Mouse (Mus musculus) E14TG2a.4 (cell line): ENCODE results near the gene Xpo6.

Experiments
- H3K27me3 ChIP-seq: 2 replicates; pipeline ENCODE4 v1.6.1; 2014; ENCODE audit warnings: low read length, control low read depth; ENCODE audit not compliant: insufficient read depth
- H3K36me3 ChIP-seq: 2 replicates; pipeline ENCODE4 v1.6.1; 2014; ENCODE audit warnings: low read length, control low read depth; ENCODE audit not compliant: insufficient read depth
- H3K4me1 ChIP-seq: replicated peaks from 2 replicates; pipeline ENCODE4 v1.6.1; 2014; ENCODE audit warnings: low read depth, low read length, control low read depth
- H3K4me3 ChIP-seq: replicated peaks from 2 replicates; pipeline ENCODE4 v1.5.1; 2014; ENCODE audit warnings: mild to moderate bottlenecking, low read length
- H3K9me3 ChIP-seq: 2 replicates; pipeline ENCODE4 v1.6.1; 2014; ENCODE audit warnings: low read length, control low read depth
- CTCF ChIP-seq: conservative IDR thresholded peaks from 2 replicates; pipeline ENCODE4 v1.5.1; 2014; ENCODE audit warnings: low read length
- NANOG ChIP-seq: IDR thresholded peaks from 2 replicates; pipeline ENCODE4 v1.6.1; 2014; ENCODE audit warnings: borderline replicate concordance, low read length, mixed read lengths
- POU5F1 ChIP-seq: IDR thresholded peaks from 2 replicates; pipeline ENCODE4 v1.6.1; 2014; ENCODE audit warnings: low read length, borderline replicate concordance

Xpo6 gene

GRCm38 (mm10) chr7:126075058-126075457 lies 125.2 kb downstream of the Xpo6 start:
- H3K9me3 ChIP-seq: no peaks in the 10 kb centered on the region
- no peak overlapping the region for H3K4me3 ChIP-seq
- H3K27me3 ChIP-seq: peaks cover 32% of the 10 kb centered on the region
- no peaks in the 10 kb centered on the region for H3K36me3 ChIP-seq
- H3K4me1 ChIP-seq: no peaks in the 10 kb centered on the region
- no peak for TF ChIP-seq CTCF
- TF ChIP-seq NANOG: no peak
- no peak for TF ChIP-seq POU5F1

- H3K4me1 ChIP-seq: no peaks in the 10 kb centered on the region
- no peaks in the 10 kb centered on the region for H3K9me3 ChIP-seq
- peaks cover 23% of the 10 kb centered on the region for H3K27me3 ChIP-seq
- no peak for TF ChIP-seq POU5F1
- no peak for TF ChIP-seq NANOG
- TF ChIP-seq CTCF: peak; percentile 14; the same call in 1 of the 2 replicates
- H3K36me3 ChIP-seq: no peaks in the 10 kb centered on the region
- no peak overlapping the region for H3K4me3 ChIP-seq
These were observed 130.0 kb downstream of the Xpo6 start for GRCm38 (mm10) chr7:126070321-126070720.

GRCm38 (mm10) chr7:126066777-126067176 lies 133.5 kb downstream of the Xpo6 start:
- TF ChIP-seq POU5F1 (no peak), NANOG (no peak), CTCF (no peak)
- Histone ChIP-seq H3K27me3 (peaks cover 36% of the 10 kb centered on the region), H3K36me3 (no peaks in the 10 kb centered on the region), H3K4me1 (no peaks in the 10 kb centered on the region), H3K9me3 (peaks cover 4% of the 10 kb centered on the region), H3K4me3 (no peak overlapping the region)

- Histone ChIP-seq H3K4me1 (no peaks in the 10 kb centered on the region), H3K9me3 (peaks cover 4% of the 10 kb centered on the region), H3K4me3 (no peak overlapping the region), H3K36me3 (no peaks in the 10 kb centered on the region), H3K27me3 (peaks cover 40% of the 10 kb centered on the region)
- TF ChIP-seq NANOG: no peak
- TF ChIP-seq POU5F1: no peak
- no peak for TF ChIP-seq CTCF
These were observed 134.9 kb downstream of the Xpo6 start for GRCm38 (mm10) chr7:126065243-126065876.

- H3K4me3 ChIP-seq: no peak overlapping the region
- TF ChIP-seq CTCF: no peak
- no peaks in the 10 kb centered on the region for H3K36me3 ChIP-seq
- H3K27me3 ChIP-seq: peaks cover 47% of the 10 kb centered on the region
- peaks cover 4% of the 10 kb centered on the region for H3K9me3 ChIP-seq
- H3K4me1 ChIP-seq: no peaks in the 10 kb centered on the region
These were observed 138.1 kb downstream of the Xpo6 start for GRCm38 (mm10) chr7:126062228-126062627.

- peaks cover 49% of the 10 kb centered on the region for H3K27me3 ChIP-seq
- H3K4me1 ChIP-seq: no peaks in the 10 kb centered on the region
- H3K9me3 ChIP-seq: no peaks in the 10 kb centered on the region
- H3K4me3 ChIP-seq: no peak overlapping the region
- TF ChIP-seq POU5F1: no peak
- no peak for TF ChIP-seq NANOG
- no peak for TF ChIP-seq CTCF
- no peaks in the 10 kb centered on the region for H3K36me3 ChIP-seq
These were observed 141.4 kb downstream of the Xpo6 start for GRCm38 (mm10) chr7:126058918-126059317.

GRCm38 (mm10) chr7:126057332-126057914 lies 142.9 kb downstream of the Xpo6 start:
- Histone ChIP-seq H3K4me1 (peaks cover 5% of the 10 kb centered on the region), H3K4me3 (no peak overlapping the region), H3K9me3 (no peaks in the 10 kb centered on the region), H3K36me3 (no peaks in the 10 kb centered on the region), H3K27me3 (peaks cover 63% of the 10 kb centered on the region)
- TF ChIP-seq NANOG: no peak
- TF ChIP-seq POU5F1: no peak
- TF ChIP-seq CTCF: no peak

- Histone ChIP-seq H3K9me3 (no peaks in the 10 kb centered on the region), H3K27me3 (peaks cover 79% of the 10 kb centered on the region), H3K36me3 (no peaks in the 10 kb centered on the region), H3K4me3 (no peak overlapping the region), H3K4me1 (peaks cover 5% of the 10 kb centered on the region)
- TF ChIP-seq CTCF (no peak), POU5F1 (no peak), NANOG (no peak)
These were observed 145.7 kb downstream of the Xpo6 start for GRCm38 (mm10) chr7:126054574-126054973.

GRCm38 (mm10) chr7:126053618-126054017 lies 146.7 kb downstream of the Xpo6 start:
- H3K27me3 ChIP-seq: peaks cover 79% of the 10 kb centered on the region
- H3K4me3 ChIP-seq: no peak overlapping the region
- no peaks in the 10 kb centered on the region for H3K36me3 ChIP-seq
- TF ChIP-seq NANOG (no peak), CTCF (no peak), POU5F1 (no peak)
- peaks cover 14% of the 10 kb centered on the region for H3K4me1 ChIP-seq
- no peaks in the 10 kb centered on the region for H3K9me3 ChIP-seq
